Mouse (Mus musculus): ENCODE measurements around the gene Dffa. TPM values are rescaled to one million over a fixed set of nuclear protein-coding genes. Genes with fewer than 3 reads are reported as not detected.

Gene Dffa
- polyA plus RNA-seq, 1 experiment from 2014 or later, result 25.0 TPM

- WGBS, result 83% methylated on average over 5 of the region's 5 CpGs
- Histone ChIP-seq H3K27ac (replicated peaks) (no peak overlapping the region), H3K27me3 (no peaks in the 10 kb centered on the region), H3K4me1 (peaks cover 8% of the 10 kb centered on the region), H3K9ac (replicated peaks) (no peak overlapping the region), H3K36me3 (peaks cover 9% of the 10 kb centered on the region; the same call in 1 of the 2 replicates), H3K4me2 (replicated peaks) (no peak overlapping the region), H3K9me3 (no peaks in the 10 kb centered on the region), H3K4me3 (no peak overlapping the region)
- no peak for ATAC-seq (replicated peaks)
Measured at GRCm38 (mm10) chr4:149133395-149133794, 29.4 kb downstream of the Dffa start.

- ATAC-seq (replicated peaks), result peak; percentile 18; the same call in 1 of the 2 replicates
- Histone ChIP-seq H3K4me1 (peaks cover 8% of the 10 kb centered on the region), H3K4me3 (peak overlapping the region; percentile 69), H3K36me3 (no peaks in the 10 kb centered on the region), H3K27me3 (no peaks in the 10 kb centered on the region), H3K27ac (replicated peaks) (0 out of 2 replicates have a peak overlapping the region, but pooled peaks have one; percentile 87), H3K9ac (replicated peaks) (peak overlapping the region; percentile 66), H3K9me3 (no peaks in the 10 kb centered on the region), H3K4me2 (replicated peaks) (peak overlapping the region; percentile 79)
- WGBS, result 58% methylated on average over 18 of the region's 18 CpGs
Measured at GRCm38 (mm10) chr4:149136116-149136850, 32.3 kb downstream of the Dffa start.

- peak within 1 kb of the TSS; percentile 79 for H3K4me2 ChIP-seq (replicated peaks)
- peak; percentile 90 for ATAC-seq (replicated peaks)
- peak within 1 kb of the TSS; percentile 66 for H3K9ac ChIP-seq (replicated peaks)
- H3K27ac ChIP-seq (replicated peaks), result peak within 1 kb of the TSS; percentile 87
- H3K4me3 ChIP-seq, result peak within 1 kb of the TSS; percentile 69
- H3K27me3 ChIP-seq, result no peaks in the 10 kb centered on the region
- H3K9me3 ChIP-seq, result no peaks in the 10 kb centered on the region
- peaks cover 8% of the 10 kb centered on the region for H3K4me1 ChIP-seq
- WGBS, result under 1% methylated on average over 68 of the region's 68 CpGs
- H3K36me3 ChIP-seq, result no peaks in the 10 kb centered on the region
Measured at GRCm38 (mm10) chr4:149136982-149137770, 33.2 kb downstream of the Dffa start, which contains the start of gene Cenps. Gene Cenps (minus strand): TSS chr4:149137629.

DNA sequence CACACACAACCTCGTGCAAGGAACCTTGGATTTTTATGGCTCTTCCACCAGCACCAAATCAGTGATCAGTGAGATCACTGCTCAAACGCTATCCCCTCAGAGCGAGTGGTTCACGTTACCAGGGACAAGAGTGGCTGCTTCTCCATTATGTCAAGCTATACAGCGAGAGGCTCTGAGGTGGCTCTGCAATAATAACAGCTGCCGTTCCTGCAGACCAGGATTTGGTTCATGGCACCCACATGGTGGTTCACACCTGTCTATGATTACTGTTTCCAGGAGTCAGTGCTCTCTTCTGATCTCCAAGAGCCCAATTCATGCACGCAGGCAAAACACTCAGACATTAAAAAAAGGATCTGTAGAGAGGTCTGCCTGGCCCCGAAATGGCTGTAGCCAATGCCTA is 34.6 kb downstream of the Dffa start:
- Histone ChIP-seq H3K4me1 (peaks cover 8% of the 10 kb centered on the region), H3K4me2 (replicated peaks) (no peak overlapping the region), H3K27me3 (no peaks in the 10 kb centered on the region), H3K9ac (replicated peaks) (no peak overlapping the region), H3K36me3 (no peaks in the 10 kb centered on the region), H3K9me3 (no peaks in the 10 kb centered on the region), H3K4me3 (no peak overlapping the region), H3K27ac (replicated peaks) (no peak overlapping the region)
- 88% methylated on average over 8 of the region's 8 CpGs for WGBS
- ATAC-seq (replicated peaks), result no peak

DNA sequence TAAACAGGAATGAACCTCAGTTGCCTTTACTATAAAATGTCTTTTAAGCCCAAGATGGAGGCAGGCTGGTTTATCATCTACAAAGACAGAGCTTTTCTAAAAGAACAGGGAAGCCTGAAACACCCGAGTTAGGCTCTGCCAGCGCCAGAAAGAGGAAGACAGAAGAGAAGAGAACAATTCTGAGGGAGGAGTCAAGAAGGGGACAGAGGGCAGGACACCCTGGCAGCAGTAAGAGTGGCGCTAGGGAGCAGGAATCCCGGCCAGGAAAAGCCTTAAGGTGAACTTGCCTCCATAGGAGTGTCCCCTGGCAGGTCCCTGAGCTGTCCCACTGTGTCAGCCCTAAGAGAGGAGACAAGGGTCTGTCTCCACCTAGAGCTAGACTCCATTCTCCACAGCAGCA is 39.6 kb downstream of the Dffa start:
- Histone ChIP-seq H3K27me3 (no peaks in the 10 kb centered on the region), H3K4me1 (peaks cover 3% of the 10 kb centered on the region; the same call in 1 of the 2 replicates), H3K27ac (replicated peaks) (no peak overlapping the region), H3K9me3 (no peaks in the 10 kb centered on the region), H3K36me3 (no peaks in the 10 kb centered on the region), H3K4me2 (replicated peaks) (no peak overlapping the region), H3K9ac (replicated peaks) (no peak overlapping the region), H3K4me3 (no peak overlapping the region)
- ATAC-seq (replicated peaks), result no peak
- WGBS, result 22% methylated on average over 4 of the region's 4 CpGs

GRCm38 (mm10) chr4:149144459-149144858 is 40.5 kb downstream of the Dffa start:
- peak; percentile 90 for ATAC-seq (replicated peaks)
- Histone ChIP-seq H3K4me3 (no peak overlapping the region), H3K27me3 (no peaks in the 10 kb centered on the region), H3K9me3 (no peaks in the 10 kb centered on the region), H3K27ac (replicated peaks) (no peak overlapping the region; the same call in 1 of the 2 replicates), H3K4me1 (peaks cover 3% of the 10 kb centered on the region; the same call in 1 of the 2 replicates), H3K9ac (replicated peaks) (no peak overlapping the region), H3K36me3 (0 out of 2 replicates have a peak, but pooled peaks cover 2% of the 10 kb centered on the region), H3K4me2 (replicated peaks) (no peak overlapping the region)
- 3% methylated on average over 3 of the region's 3 CpGs for WGBS

- ATAC-seq (replicated peaks), result no peak
- no peak overlapping the region for H3K4me3 ChIP-seq
- H3K4me1 ChIP-seq, result peaks cover 3% of the 10 kb centered on the region; the same call in 1 of the 2 replicates
- H3K9me3 ChIP-seq, result no peaks in the 10 kb centered on the region
- H3K36me3 ChIP-seq, result peaks cover 9% of the 10 kb centered on the region
- no peak overlapping the region for H3K27ac ChIP-seq (replicated peaks)
- WGBS, result 93% methylated on average over 4 of the region's 4 CpGs
- H3K4me2 ChIP-seq (replicated peaks), result no peak overlapping the region
- no peak overlapping the region for H3K9ac ChIP-seq (replicated peaks)
- H3K27me3 ChIP-seq, result no peaks in the 10 kb centered on the region
Measured at GRCm38 (mm10) chr4:149145151-149145550, 41.2 kb downstream of the Dffa start.

GRCm38 (mm10) chr4:149147528-149147927 is 43.6 kb downstream of the Dffa start:
- no peak overlapping the region for H3K9ac ChIP-seq (replicated peaks)
- no peaks in the 10 kb centered on the region for H3K9me3 ChIP-seq
- no peak overlapping the region for H3K4me3 ChIP-seq
- WGBS, result 87% methylated on average over 7 of the region's 7 CpGs
- H3K4me1 ChIP-seq, result peaks cover 3% of the 10 kb centered on the region; the same call in 1 of the 2 replicates
- ATAC-seq (replicated peaks), result no peak
- H3K27me3 ChIP-seq, result no peaks in the 10 kb centered on the region
- no peak overlapping the region for H3K4me2 ChIP-seq (replicated peaks)
- no peak overlapping the region for H3K27ac ChIP-seq (replicated peaks)
- peaks cover 28% of the 10 kb centered on the region for H3K36me3 ChIP-seq

GRCm38 (mm10) chr4:149148084-149148483 is 44.1 kb downstream of the Dffa start:
- H3K4me1 ChIP-seq, result peaks cover 3% of the 10 kb centered on the region; the same call in 1 of the 2 replicates
- WGBS, result 78% methylated on average over 4 of the region's 4 CpGs
- peaks cover 34% of the 10 kb centered on the region for H3K36me3 ChIP-seq
- H3K4me2 ChIP-seq (replicated peaks), result no peak overlapping the region
- H3K9ac ChIP-seq (replicated peaks), result no peak overlapping the region
- H3K9me3 ChIP-seq, result no peaks in the 10 kb centered on the region
- no peak for ATAC-seq (replicated peaks)
- no peak overlapping the region for H3K27ac ChIP-seq (replicated peaks)
- no peaks in the 10 kb centered on the region for H3K27me3 ChIP-seq
- no peak overlapping the region for H3K4me3 ChIP-seq

DNA sequence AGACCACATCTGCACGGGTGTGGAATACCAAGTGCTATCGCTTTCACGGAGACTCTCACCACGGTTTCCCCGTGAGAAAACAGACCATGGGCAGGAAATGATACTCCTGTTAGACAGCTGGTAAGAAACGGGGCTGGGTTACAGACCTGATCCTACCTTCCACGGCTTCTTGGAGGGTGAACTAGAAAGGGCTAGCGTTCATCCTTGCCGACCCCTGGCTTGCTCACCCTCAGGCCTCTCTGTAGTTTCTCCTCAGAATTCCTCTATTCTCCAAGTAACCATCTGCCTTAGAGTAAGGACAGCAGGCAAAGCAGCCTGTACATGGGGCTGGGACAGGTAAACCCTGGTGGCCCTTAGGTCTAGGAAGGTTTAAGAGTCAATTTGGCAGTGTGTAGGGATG is 45.2 kb downstream of the Dffa start:
- no peak overlapping the region for H3K27ac ChIP-seq (replicated peaks)
- WGBS, result 87% methylated on average over 9 of the region's 9 CpGs
- H3K4me3 ChIP-seq, result no peak overlapping the region
- H3K36me3 ChIP-seq, result peaks cover 45% of the 10 kb centered on the region
- H3K27me3 ChIP-seq, result no peaks in the 10 kb centered on the region
- no peaks in the 10 kb centered on the region for H3K9me3 ChIP-seq
- no peak overlapping the region for H3K9ac ChIP-seq (replicated peaks)
- H3K4me2 ChIP-seq (replicated peaks), result no peak overlapping the region
- ATAC-seq (replicated peaks), result no peak
- H3K4me1 ChIP-seq, result peaks cover 3% of the 10 kb centered on the region; the same call in 1 of the 2 replicates

GRCm38 (mm10) chr4:149149611-149150010 is 45.7 kb downstream of the Dffa start:
- Histone ChIP-seq H3K9me3 (no peaks in the 10 kb centered on the region), H3K27ac (replicated peaks) (no peak overlapping the region), H3K4me3 (no peak overlapping the region), H3K9ac (replicated peaks) (no peak overlapping the region), H3K4me2 (replicated peaks) (no peak overlapping the region), H3K27me3 (no peaks in the 10 kb centered on the region), H3K36me3 (peaks cover 49% of the 10 kb centered on the region), H3K4me1 (peaks cover 1% of the 10 kb centered on the region; the same call in 1 of the 2 replicates)
- no peak for ATAC-seq (replicated peaks)
- 81% methylated on average over 7 of the region's 7 CpGs for WGBS

- Histone ChIP-seq H3K36me3 (peaks cover 55% of the 10 kb centered on the region), H3K27ac (replicated peaks) (no peak overlapping the region), H3K9me3 (no peaks in the 10 kb centered on the region), H3K4me1 (no peaks in the 10 kb centered on the region), H3K27me3 (no peaks in the 10 kb centered on the region), H3K4me3 (no peak overlapping the region), H3K4me2 (replicated peaks) (no peak overlapping the region), H3K9ac (replicated peaks) (no peak overlapping the region)
- ATAC-seq (replicated peaks), result no peak
- WGBS, result 91% methylated on average over 11 of the region's 11 CpGs
Measured at GRCm38 (mm10) chr4:149150256-149150655, 46.3 kb downstream of the Dffa start.

Measured in forebrain, embryonic 15.5 days (tissue).